Mouse (Mus musculus): ENCODE data around the gene Clasp2.

Clasp2 gene

DNA sequence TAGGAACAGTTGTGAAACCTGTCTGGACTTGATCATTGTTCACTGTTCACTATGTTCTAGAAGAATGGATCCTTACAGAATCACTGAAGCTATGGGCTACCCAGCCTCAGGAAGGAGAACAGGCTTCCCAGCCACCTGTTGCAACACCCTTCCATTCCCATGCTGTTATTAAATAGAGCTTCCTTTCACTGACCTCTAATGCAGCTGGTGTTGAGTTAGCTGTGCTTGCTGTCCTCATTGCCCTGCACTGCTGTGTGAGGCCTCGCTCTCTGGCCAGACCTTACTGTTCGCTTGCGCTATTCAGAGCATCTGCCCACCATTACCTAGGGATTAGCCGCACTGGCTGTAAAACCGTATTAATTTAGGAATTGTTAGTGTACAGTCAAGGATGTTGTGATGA, 96.2 kb downstream of the Clasp2 start:
- no peak for TF ChIP-seq GATA4 (IDR thresholded peaks at IDR 0.05; ENCODE audit: insufficient replicate concordance, low read length)

DNA sequence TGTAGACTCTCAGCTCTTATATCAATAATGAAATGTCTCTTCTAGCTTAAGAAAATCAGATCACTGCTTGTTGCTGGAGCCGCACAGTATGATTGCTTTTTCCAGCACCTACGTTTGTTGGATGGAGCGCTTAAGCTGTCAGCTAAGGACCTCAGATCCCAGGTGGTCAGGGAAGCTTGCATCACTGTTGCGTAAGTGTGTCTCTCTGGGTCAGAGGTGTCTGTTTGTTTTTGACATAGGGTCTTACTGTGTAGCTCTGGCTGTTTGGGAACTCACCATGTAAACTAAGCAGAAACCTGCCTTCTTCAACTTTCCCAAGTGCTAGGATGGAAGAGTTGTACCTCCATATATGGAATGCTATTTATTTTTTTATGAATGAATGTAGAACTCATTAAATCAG, 102.8 kb downstream of the Clasp2 start:
- no peak for TF ChIP-seq GATA4 (IDR thresholded peaks at IDR 0.05; ENCODE audit: insufficient replicate concordance, low read length)

DNA sequence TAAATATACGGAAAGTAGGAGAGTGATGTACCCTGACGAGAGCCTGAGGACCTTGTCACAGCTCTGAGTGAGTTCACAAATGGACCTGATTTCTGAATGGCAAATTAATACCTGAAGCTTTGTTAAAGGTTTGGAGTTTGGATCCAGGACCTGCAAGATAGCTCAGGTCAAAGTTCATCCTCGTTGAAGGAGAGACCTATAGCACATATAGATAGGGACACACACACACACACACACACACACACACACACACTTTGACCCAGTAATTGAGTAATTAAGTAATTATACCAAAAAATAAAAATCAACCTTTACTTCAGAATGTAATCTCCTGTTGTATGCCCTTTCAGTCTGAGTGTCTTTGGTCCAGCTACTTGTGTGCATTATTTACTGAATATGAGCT, 114.2 kb downstream of the Clasp2 start:
- no peak for TF ChIP-seq GATA4 (IDR thresholded peaks at IDR 0.05; ENCODE audit: insufficient replicate concordance, low read length)

DNA sequence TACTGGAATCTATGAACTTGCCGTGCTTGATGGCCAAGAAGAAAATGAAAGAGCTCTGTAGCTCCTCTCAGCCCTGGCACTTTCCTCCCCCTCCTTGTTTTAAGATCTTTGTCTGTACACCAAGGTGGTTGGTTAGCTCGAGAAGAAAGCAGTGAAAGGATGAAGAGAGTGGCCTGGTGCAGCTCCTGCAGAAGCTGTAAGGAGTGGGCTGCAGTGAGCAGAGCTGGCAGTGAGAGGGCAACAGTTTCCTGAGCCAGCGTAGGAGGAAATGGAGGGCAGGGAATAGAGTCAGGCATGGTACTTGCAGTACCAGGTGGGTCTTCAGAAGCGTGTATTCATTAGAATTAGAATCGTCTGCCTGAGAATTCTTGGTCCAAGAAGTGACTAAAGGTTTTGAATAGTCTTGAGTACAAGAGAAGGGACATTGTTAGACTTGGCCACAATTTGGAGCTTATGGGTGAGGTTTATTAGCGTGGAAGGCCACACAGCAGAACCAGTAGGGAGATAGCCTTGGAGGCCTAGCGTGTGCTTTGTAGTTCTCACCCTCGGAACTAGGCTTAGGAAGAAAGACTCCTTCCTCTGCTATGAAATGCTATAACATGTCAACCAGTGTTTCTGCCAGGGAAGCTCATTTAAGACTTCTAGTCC, 116.1 kb downstream of the Clasp2 start:
- no peak for TF ChIP-seq GATA4 (IDR thresholded peaks at IDR 0.05; ENCODE audit: insufficient replicate concordance, low read length)

DNA sequence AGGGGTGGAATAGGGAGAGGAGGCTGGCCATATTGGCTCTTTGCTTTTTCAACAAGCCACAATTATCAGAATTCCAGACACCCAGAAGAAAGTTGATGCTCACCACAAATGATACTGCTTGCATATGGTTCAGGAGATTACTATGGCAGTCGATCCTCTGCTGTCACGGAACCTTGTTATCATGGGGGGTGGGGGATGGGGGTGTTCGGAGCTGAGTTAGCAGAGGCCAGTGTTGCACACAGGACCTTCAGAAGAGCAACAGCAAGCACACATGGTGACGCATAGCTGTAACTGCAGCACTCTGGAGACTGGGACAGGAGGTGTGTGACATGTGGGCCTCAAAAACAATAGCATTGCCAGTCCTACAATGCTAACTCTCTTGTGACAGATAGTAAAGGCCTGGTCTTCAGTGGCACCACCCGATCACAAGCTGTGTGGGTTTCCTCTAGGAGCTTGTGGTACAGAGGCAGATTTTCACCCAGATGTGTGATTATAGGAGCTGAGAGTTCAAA, 116.7 kb downstream of the Clasp2 start:
- no peak for TF ChIP-seq GATA4 (IDR thresholded peaks at IDR 0.05; ENCODE audit: insufficient replicate concordance, low read length)

DNA sequence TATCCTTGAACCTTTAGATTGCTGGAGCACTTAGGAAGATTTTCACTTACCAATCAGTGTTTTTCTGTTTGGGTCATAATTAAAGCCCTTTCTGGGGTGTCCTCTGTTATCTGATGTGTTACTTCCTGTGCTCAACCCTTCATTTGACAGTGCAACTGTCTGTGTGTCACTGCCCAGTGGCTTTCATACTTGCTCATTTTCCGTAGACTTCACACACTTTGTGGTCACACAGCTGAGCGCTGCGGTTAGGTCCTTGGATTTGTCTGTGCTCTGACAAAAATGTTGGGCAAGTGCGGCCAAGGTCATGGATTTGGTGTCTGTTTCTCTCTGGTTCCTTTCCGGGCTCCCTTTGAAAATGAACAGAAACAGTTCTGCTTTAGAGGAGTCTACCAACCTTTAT, 118.1 kb downstream of the Clasp2 start:
- no peak for TF ChIP-seq GATA4 (IDR thresholded peaks at IDR 0.05; ENCODE audit: insufficient replicate concordance, low read length)

DNA sequence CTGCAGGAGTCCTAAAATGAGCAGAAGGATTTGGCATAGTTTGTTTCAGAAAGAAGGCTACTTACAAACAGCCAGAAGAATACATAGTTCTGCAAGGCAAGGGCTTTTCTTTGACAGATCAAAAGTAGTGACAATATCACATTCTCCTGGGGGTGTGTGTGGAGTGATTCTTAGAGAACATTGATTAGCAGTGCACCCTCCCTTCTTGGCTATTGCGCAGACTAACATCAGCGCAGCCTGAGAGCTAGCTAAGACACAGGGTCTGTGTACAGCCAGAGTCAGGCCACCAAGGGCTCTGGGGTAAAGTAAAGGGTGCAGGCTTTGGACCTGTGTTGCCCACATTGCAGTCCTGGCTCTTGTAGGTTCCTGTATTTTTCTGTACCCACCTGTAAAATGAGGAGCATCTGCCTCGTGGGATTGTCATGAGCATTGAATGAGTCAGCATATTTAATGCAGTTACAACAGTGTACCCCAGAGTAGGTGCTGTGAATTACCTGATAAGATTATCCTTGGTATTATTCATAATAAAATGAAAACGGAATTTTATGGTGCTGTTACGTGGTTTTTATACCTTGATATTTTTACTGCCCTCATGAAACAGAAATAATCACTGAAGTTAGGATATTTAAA, 122.2 kb downstream of the Clasp2 start:
- no peak for TF ChIP-seq GATA4 (IDR thresholded peaks at IDR 0.05; ENCODE audit: insufficient replicate concordance, low read length)

DNA sequence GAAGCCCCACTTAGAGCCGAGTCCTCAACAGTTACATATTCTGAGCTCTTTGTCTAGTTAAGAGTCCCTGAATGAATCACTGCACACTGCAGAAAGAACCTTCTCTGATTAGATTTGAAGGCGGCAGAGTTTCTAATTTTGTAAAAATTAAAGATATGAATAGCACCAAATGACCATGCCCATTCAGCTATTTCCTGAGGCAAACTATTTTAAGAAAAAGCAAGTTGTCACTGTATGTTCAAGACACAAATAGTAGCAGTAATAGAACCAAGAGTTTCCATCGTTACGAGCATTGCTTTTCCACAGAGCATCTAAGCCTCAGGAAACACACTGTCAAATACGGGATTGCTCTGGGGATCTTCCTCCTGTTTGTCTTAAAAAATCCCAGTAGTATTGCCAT, 126.7 kb downstream of the Clasp2 start:
- no peak for TF ChIP-seq GATA4 (IDR thresholded peaks at IDR 0.05; ENCODE audit: insufficient replicate concordance, low read length)

DNA sequence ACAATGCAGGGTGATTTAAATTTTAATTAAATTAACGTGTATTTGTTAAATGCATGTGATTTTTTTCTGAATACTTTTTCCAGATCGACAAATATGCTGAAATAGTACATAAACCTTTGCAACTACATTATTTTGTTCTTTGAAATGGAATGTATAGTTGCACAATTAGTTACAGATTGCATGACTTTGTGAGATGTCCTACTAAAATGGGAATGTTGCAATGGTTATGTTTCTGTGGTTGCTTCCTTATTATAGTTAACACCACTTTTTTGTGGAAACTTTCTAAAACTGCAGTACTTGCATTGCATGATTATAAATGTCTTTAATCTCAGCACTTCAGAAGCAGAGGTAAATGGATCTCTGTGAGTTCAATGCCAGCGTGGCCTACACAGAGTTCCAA, 153.6 kb downstream of the Clasp2 start:
- TF ChIP-seq GATA4 (IDR thresholded peaks at IDR 0.05; ENCODE audit: insufficient replicate concordance, low read length), result no peak

DNA sequence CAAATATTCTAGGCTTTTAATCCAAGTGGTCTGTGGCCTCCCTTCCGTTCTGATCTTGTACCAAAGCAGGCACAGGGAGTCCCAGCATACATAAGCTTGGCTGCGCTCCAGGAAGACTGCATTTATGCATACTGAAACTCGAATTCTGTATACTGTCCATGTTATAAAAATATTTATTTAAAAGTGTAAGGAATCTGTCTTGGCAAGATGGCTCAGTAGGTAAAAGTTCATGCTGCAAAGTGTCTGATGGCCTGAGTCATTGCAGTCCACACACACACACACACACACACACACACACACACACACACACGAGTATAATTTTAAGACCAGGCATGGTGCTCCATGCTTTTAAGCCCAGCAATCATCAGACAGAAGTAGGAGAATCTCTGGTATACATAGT, 161.9 kb downstream of the Clasp2 start:
- no peak for TF ChIP-seq GATA4 (IDR thresholded peaks at IDR 0.05; ENCODE audit: insufficient replicate concordance, low read length)

DNA sequence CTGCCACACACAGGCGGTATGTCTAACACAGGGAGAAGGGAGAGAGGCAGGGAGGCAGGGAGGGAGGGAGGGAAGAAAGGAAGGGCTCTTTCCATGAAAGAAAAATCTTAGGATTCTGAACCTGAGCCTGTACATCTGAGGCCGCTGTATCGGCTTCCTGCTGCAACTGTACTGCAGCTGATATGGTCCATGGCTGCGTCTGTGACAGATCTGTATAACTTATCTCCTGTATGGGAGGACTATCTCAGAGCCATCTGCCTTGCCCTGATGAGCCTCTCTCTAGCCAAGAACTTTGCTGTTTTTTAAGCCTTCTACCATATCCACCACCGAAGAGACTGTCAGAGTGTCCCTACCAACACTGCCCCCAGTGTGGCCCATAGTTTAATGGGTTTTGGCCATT, 174.5 kb downstream of the Clasp2 start:
- TF ChIP-seq GATA4 (IDR thresholded peaks at IDR 0.05; ENCODE audit: insufficient replicate concordance, low read length), result no peak

DNA sequence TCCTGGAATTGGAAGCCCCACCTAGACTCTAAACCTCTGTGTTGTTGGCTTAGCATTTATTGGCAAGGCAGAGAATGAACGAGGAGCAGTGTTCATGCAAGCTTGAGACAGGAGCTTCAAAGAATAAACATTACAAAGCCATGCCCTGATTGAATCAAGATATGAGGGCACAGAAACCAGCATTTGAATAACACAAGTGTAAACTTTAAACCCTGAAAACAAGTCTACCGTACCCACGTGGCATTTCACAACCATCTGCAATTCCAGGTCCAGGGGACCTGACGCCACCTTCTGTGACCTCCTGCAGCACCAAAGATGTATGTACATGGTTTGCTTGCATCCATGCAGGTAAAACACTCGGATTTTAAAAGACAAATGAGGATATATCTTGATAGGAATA, 181.4 kb downstream of the Clasp2 start:
- peak; percentile 79 for TF ChIP-seq GATA4 (IDR thresholded peaks at IDR 0.05; ENCODE audit: insufficient replicate concordance, low read length)

DNA sequence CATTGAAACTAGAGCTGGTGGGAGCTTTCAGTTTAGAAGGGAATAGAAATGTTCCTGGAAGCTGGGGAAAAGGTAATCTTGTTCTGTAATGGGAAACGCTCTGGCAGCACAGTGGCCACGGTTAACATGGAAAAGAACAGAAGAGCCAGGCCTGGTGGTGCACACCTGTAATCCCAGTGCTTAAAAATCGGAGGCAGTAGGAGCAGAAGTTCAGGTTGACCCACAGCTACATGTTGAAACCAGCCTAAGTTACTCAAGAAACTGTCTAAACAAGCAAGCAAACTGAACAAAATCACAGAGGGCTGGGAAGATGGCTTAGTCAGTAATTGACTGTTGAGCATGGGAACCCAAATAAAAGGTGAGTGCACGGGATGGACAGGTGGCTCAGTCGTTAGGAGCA, 183.6 kb downstream of the Clasp2 start:
- TF ChIP-seq GATA4 (IDR thresholded peaks at IDR 0.05; ENCODE audit: insufficient replicate concordance, low read length), result no peak

DNA sequence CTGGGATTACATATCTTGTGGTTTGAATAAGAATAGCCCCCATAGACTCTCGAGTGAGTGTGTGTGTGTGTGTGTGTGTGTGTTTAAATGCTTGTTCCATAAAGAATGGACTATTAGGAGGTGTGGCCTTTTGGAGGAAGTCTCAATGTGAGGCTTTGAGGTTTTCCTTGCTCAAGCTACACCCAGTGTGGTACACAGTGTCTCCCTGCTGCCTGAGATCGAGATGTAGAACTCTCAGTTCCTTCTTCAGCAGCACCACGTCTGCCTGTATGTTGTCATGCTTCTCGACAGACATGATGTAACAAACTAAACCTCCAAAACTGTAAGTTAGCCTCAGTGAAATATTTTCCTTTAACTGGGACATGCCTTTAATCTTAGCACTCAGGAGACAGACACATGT, 187.3 kb downstream of the Clasp2 start:
- TF ChIP-seq GATA4 (IDR thresholded peaks at IDR 0.05; ENCODE audit: insufficient replicate concordance, low read length), result no peak

DNA sequence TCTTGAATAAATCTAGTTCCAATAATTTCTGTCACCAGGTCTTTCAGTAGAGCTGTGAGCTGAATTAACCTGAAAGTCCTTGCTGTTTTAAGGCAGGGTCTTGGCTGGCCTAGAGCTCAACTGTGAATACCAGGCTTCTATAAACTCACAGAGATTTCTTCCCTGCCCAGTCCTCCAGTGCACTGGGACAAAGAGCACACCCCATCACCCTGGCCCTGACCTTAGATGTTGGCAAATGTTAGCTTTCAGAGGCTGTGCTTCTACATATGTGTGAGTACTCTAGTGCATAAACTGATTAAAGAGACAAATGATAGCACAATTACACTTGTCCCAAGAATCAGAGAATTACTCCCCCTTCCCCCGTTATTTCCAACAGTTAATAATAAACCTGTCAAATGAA, 188.4 kb downstream of the Clasp2 start:
- no peak for TF ChIP-seq GATA4 (IDR thresholded peaks at IDR 0.05; ENCODE audit: insufficient replicate concordance, low read length)

DNA sequence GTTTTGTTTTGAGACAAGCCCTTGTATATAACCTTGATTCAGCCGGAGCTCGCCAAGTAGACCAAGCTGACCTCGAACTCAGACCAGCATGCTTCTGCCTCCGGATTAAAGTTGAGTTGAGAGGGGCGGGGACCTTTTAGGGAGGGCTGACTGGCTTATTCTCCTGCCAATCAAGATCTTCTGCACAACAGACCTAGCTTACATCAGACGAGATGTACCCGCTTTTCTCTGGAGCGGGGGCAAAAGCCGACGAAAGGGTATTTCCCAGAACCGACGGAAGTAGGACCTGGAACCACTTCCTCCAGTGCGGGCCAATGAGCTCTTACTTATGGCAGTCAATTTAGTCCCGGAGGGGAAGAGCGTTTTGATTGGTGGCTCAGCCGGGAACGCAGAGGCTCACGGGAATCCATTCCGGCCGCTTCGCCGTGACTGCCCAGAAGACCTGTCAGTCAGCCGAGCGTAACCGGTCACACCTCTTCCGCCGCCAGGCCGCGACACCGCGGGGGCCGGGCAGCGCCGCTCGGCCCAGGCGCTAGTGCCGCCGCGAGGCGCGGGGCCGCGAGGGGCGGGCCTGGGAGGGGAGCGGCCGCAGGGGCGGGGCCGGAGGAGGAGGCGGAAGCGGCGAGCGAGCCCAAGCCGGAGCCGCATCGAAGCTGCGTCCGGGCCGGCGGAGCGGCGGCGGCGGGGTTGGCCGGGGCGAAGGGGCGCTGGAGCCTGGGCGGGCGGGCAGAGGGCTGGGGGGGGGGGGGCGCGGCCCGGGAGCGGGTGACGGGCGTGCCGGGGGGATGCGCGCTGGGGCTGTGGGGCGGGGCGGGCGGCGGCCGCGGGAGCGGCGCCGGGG, 189.5 kb downstream of the Clasp2 start, which contains the start of gene Ubp1:
TSS of gene Ubp1 (plus strand) at position 401 of the 841 bp plus-strand sequence.
- TF ChIP-seq GATA4 (IDR thresholded peaks at IDR 0.05; ENCODE audit: insufficient replicate concordance, low read length), result no peak

Data from liver, adult (tissue).